Mouse (Mus musculus) kidney, embryonic 16.5 days (tissue): ENCODE data around the gene Trp73. TPM values are rescaled to one million over a fixed set of nuclear protein-coding genes. Genes with fewer than 3 reads are reported as not detected.

Experiments used
- ATAC-seq: fragments of 200-750 bp; cut with Nextera tagmentation; 2 replicates; pipeline ENCODE4 v1.8.0; 2017; ENCODE audit warnings: moderate TSS enrichment; ENCODE audit not compliant: low FRiP score, low TSS enrichment
- H3K27ac ChIP-seq: fragments of 300-500 bp; sonication (generic); 2 replicates; pipeline ENCODE4 v1.5.1; 2014; ENCODE audit warnings: low read length
- H3K27me3 ChIP-seq: fragments of 300-500 bp; sonication (generic); 2 replicates; pipeline ENCODE4 v1.6.1; 2014; ENCODE audit warnings: low read length, control low read depth, mixed read lengths; ENCODE audit not compliant: insufficient read depth
- H3K36me3 ChIP-seq: fragments of 300-500 bp; sonication (generic); 2 replicates; pipeline ENCODE4 v1.6.1; 2014; ENCODE audit warnings: low read length, control low read depth, mixed read lengths; ENCODE audit not compliant: insufficient read depth
- H3K4me1 ChIP-seq: fragments of 300-500 bp; sonication (generic); 2 replicates; pipeline ENCODE4 v1.6.1; 2014; ENCODE audit warnings: low read length, control low read depth, mixed read lengths; ENCODE audit not compliant: insufficient read depth
- H3K4me2 ChIP-seq: fragments of 300-500 bp; sonication (generic); replicated peaks from 2 replicates; pipeline ENCODE4 v1.6.1; 2014; ENCODE audit warnings: low read depth, low read length
- H3K4me3 ChIP-seq: fragments of 300-500 bp; sonication (generic); 2 replicates; pipeline ENCODE4 v1.5.1; 2014; ENCODE audit warnings: mild to moderate bottlenecking, low read length
- H3K9ac ChIP-seq: fragments of 300-500 bp; sonication (generic); replicated peaks from 2 replicates; pipeline ENCODE4 v1.6.1; 2014; ENCODE audit warnings: low read length
- H3K9me3 ChIP-seq: fragments of 300-500 bp; sonication (generic); 2 replicates; pipeline ENCODE4 v1.6.1; 2016; ENCODE audit warnings: low read length, control low read depth
- WGBS: fragments of 180-500 bp; shearing (Covaris S2); extraction: QIAGEN DNeasy Blood & Tissue Kit; methylation state at CpG from one replicate; pipeline ENCODE4 v1.1.7; 2014; 5-methylcytosine and 5-hydroxymethylcytosine counted together
- polyA plus RNA-seq: library from polyadenylated mRNA; unstranded; fragments of >200 nt; fragmentation: Nextera tagmentation; extraction: Ambion mirVana; gene quantifications from 2 replicates; pipeline ENCODE4 v1.2.1, GENCODE M21; 2015

The Trp73 gene
- polyA plus RNA-seq, 1 experiment from 2014 or later, result 0.31 TPM

DNA sequence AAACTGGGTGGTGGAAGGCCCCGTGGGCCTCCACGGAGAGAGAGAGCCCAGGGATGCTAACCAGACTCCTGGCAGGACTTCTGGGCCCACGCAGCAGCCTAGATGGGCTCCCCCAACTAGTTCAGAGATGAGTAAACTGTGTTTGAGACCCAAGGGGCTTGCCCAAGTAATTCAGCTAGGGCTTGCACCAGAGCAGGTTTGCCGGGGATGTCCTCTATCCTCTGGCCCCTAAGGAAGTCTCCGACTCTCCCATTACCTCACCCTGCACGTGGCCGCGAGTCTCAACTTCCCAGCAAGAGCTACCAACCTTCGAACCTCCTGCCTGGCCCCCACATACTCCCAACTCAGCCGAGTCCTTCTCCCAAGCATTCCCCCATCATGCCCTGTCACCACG lies 30.2 kb downstream of the Trp73 start:
- no peak overlapping the region for H3K9ac ChIP-seq
- ATAC-seq, result no peak
- no peaks in the 10 kb centered on the region for H3K27me3 ChIP-seq
- H3K4me2 ChIP-seq, result no peak overlapping the region
- no peaks in the 10 kb centered on the region for H3K4me1 ChIP-seq
- H3K4me3 ChIP-seq, result no peak overlapping the region
- no peaks in the 10 kb centered on the region for H3K36me3 ChIP-seq
- 82% methylated on average over 11 of the region's 11 CpGs for WGBS
- no peak overlapping the region for H3K27ac ChIP-seq
- H3K9me3 ChIP-seq, result no peaks in the 10 kb centered on the region

DNA sequence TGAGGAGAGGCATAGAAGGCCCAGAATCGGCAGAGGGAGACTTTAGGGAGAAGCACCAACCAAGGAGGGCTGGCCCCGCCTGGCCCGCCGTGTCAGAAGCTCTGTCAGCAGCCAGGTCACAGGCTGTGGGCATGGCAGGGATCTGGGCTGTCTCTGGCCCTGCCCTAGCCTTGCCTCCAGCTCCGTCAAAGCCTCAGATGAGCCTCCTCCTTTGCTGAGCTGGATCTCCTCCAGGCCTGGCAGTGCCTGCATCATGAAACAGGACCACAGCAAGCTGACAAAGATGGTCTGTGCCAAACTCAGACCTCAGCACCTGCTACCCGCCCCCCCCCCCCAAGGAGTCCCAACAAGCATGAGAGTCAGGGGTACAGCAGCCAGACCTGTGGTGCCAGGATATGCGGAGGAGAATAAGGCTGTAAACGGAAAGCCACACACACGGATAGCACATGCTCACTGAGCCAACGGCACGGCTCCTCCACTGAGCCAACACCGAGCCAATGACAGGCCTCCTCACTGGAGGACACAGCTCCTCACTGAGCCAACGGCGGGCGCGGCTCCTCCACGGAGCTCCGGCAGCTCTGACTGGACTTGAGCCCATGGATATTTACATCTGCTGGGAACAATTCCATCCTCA lies 30.7 kb downstream of the Trp73 start:
- Histone ChIP-seq H3K9me3 (no peaks in the 10 kb centered on the region), H3K4me3 (no peak overlapping the region), H3K27me3 (peaks cover 2% of the 10 kb centered on the region; the same call in 1 of the 2 replicates), H3K4me2 (no peak overlapping the region), H3K27ac (no peak overlapping the region), H3K4me1 (no peaks in the 10 kb centered on the region), H3K9ac (no peak overlapping the region), H3K36me3 (no peaks in the 10 kb centered on the region)
- WGBS, result 53% methylated on average over 18 of the region's 18 CpGs
- no peak for ATAC-seq

DNA sequence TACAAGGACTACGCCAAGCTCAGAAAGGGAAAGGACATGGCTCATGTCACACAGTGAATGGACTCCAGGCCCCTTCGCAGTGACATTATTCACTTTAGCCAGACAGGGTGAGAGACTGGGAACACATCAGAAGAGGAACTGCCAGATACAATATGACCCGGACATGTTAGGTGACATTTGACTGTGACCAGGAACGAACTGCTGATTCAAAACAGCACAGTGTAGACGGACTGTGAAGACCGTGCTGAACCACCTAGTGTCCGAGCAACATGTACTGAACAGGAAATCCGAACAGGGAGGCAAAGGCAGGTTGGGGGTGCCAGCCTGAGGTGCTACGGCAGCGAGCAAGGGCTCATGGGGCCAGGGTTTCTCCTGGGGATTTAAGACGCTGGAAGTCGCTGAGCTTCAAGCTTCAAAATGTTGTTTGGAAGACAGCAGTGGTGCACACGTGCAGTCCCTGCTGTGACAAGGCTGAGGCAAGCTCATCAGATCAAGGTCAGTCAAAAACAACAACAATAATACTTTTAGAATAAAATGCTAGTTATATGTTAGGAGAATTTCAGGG lies 33.4 kb downstream of the Trp73 start:
- Histone ChIP-seq H3K4me3 (no peak overlapping the region), H3K27ac (no peak overlapping the region), H3K9me3 (no peaks in the 10 kb centered on the region), H3K36me3 (no peaks in the 10 kb centered on the region), H3K27me3 (peaks cover 12% of the 10 kb centered on the region; the same call in 1 of the 2 replicates), H3K9ac (no peak overlapping the region), H3K4me1 (no peaks in the 10 kb centered on the region), H3K4me2 (no peak overlapping the region)
- 77% methylated on average over 13 of the region's 13 CpGs for WGBS
- no peak for ATAC-seq

DNA sequence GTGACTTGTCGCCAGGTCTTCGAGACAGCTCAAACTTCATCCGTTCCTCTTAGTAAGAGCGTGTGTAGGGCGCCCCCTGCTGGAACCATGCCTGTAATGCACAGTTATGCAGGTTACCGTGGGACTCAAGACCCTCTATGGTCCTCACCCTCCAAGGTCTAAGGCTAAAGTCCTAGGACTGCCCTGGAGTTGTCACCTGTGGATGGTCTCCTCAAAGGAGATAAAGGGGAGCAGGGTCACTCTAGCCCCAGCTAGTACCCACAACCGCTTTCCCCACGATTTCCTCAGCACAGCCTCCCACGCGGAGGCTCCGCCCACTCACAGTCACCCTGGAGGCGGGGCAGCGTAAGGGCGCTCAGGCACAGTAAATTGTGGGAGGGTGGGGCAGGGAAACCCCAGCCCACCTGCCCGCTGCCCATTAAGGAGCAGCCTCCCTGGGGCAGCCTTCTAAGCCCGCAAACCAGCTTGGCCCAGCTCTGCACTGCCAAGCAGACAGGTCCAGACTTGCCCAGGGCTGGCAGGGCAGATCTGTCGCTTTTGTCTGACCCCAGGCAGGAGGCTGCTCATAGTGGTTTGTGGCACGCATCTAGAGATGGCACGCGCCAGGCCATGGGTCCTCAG lies 34.5 kb downstream of the Trp73 start:
- H3K27me3 ChIP-seq, result peaks cover 12% of the 10 kb centered on the region; the same call in 1 of the 2 replicates
- H3K4me3 ChIP-seq, result peak overlapping the region; percentile 17; the same call in 1 of the 2 replicates
- ATAC-seq, result peak; percentile 73
- no peak overlapping the region for H3K9ac ChIP-seq
- 19% methylated on average over 20 of the region's 20 CpGs for WGBS
- no peaks in the 10 kb centered on the region for H3K9me3 ChIP-seq
- H3K4me1 ChIP-seq, result no peaks in the 10 kb centered on the region
- no peaks in the 10 kb centered on the region for H3K36me3 ChIP-seq
- H3K4me2 ChIP-seq, result peak overlapping the region; percentile 39; the same call in 1 of the 2 replicates
- no peak overlapping the region for H3K27ac ChIP-seq

DNA sequence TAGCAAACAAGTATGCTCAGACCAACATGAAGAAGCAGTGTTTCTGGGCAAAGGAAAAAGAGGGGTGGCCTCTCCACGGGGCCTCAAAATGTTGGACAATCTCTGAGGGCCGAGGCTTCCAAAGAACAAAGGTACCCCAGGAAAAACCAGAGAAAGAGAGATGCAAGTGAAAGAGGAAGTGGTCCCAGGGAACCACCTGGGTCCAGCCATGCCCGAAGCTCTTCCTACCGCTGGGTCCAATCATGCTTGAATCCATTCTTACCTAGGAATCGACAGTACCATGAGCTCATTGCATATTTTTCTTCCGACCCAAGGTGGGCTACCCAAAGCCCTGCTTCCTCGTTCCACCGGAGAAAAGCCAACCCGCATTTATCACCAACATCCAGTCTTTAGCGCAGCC lies 36.1 kb downstream of the Trp73 start:
- Histone ChIP-seq H3K36me3 (no peaks in the 10 kb centered on the region), H3K9me3 (no peaks in the 10 kb centered on the region), H3K4me3 (no peak overlapping the region), H3K4me2 (no peak overlapping the region), H3K4me1 (no peaks in the 10 kb centered on the region), H3K9ac (no peak overlapping the region), H3K27ac (no peak overlapping the region), H3K27me3 (peaks cover 12% of the 10 kb centered on the region; the same call in 1 of the 2 replicates)
- 88% methylated on average over 10 of the region's 10 CpGs for WGBS
- no peak for ATAC-seq

DNA sequence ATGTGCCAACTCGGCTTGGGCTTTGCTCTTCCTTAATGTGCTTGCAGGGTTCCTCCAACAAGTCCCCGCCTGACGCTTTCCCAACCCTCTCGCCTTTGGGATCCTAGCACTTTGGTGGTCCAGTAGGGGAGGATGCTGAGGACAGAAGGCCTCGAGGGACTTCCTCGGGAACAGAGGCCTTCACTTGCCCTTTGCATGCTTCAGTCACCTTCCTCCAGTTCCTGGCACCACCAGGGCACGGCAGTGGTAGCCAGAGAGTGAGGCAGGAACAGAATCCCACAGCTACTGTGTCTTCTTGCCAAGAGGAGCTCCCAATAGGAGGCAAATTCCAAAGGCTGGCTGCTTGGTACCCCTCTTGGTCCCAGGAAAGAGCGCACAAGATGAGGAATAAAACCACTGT lies 36.6 kb downstream of the Trp73 start:
- no peak overlapping the region for H3K4me3 ChIP-seq
- H3K9ac ChIP-seq, result no peak overlapping the region
- 68% methylated on average over 8 of the region's 8 CpGs for WGBS
- no peaks in the 10 kb centered on the region for H3K36me3 ChIP-seq
- ATAC-seq, result no peak
- H3K4me1 ChIP-seq, result no peaks in the 10 kb centered on the region
- no peak overlapping the region for H3K4me2 ChIP-seq
- H3K27me3 ChIP-seq, result peaks cover 12% of the 10 kb centered on the region; the same call in 1 of the 2 replicates
- H3K27ac ChIP-seq, result no peak overlapping the region
- no peaks in the 10 kb centered on the region for H3K9me3 ChIP-seq

DNA sequence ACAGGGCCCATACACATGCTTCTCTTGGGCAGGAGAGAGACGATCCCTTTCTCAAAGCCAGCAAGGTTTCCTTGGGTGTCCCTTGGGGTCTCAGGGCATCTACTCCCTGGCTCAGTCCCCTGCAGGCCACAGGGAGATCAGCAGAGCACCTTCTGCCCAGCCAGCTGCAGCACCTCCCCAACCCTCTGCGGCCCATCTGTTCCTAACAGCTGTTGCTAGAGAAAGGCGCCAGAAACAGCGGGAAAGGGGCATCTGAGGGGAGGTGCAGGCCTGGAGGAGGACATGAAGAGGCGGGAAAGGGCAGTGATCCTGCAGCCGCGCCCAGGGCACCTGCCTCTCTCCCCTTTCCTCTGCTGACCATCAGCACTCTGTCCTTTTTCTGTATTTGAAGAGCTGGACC lies 40.6 kb downstream of the Trp73 start:
- 49% methylated on average over 7 of the region's 7 CpGs for WGBS
- Histone ChIP-seq H3K27me3 (peaks cover 10% of the 10 kb centered on the region; the same call in 1 of the 2 replicates), H3K9ac (no peak overlapping the region), H3K9me3 (no peaks in the 10 kb centered on the region), H3K4me1 (no peaks in the 10 kb centered on the region), H3K4me3 (no peak overlapping the region), H3K27ac (no peak overlapping the region), H3K36me3 (no peaks in the 10 kb centered on the region), H3K4me2 (no peak overlapping the region)
- no peak for ATAC-seq

DNA sequence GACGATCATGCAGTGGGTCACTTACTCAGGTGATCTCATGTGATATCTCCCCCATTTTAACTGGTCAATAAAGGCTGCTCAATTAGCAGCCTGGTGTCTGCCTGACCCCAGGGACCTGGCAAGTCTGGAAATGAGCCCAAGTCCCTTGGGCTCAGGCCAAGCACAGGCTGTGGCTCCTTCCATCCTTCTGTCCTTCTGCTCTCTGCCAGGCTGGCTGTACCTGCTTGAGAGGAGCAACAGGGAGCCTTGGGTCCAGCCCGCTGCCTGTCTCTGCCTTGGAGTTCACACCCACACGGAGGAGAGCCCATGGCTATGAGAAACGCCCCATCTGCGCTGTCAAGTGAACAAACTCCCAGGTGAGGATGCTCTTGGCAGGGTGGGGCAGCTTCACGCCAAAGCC lies 43.9 kb downstream of the Trp73 start:
- Histone ChIP-seq H3K9ac (no peak overlapping the region), H3K4me3 (no peak overlapping the region), H3K9me3 (no peaks in the 10 kb centered on the region), H3K27me3 (no peaks in the 10 kb centered on the region; the same call in 1 of the 2 replicates), H3K27ac (no peak overlapping the region), H3K4me1 (no peaks in the 10 kb centered on the region), H3K36me3 (no peaks in the 10 kb centered on the region), H3K4me2 (no peak overlapping the region)
- WGBS, result 21% methylated on average over 6 of the region's 6 CpGs
- no peak for ATAC-seq

DNA sequence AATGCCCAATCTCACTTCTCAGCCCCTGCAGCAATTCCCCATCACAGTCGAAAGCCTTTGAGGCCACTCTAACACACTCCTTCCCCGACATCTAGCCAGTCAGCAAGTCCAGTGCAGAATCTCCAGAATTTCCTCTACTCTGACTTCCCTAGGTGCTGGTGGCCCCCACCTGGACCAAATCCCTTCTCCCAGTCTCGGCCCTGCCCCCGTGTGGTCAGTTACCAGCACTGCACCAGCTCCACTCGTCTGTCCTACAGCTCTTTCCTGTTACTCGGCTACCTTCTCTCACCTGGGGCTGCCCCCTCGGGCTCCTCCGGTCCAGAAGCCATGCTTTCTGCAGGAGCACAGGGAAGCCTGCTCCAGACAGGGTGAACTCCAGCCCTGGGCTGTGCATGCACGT lies 46.8 kb downstream of the Trp73 start:
- 20% methylated on average over 9 of the region's 9 CpGs for WGBS
- H3K4me3 ChIP-seq, result no peak overlapping the region
- H3K36me3 ChIP-seq, result no peaks in the 10 kb centered on the region
- H3K4me1 ChIP-seq, result no peaks in the 10 kb centered on the region
- H3K4me2 ChIP-seq, result no peak overlapping the region
- no peak for ATAC-seq
- no peaks in the 10 kb centered on the region for H3K27me3 ChIP-seq
- no peak overlapping the region for H3K9ac ChIP-seq
- H3K9me3 ChIP-seq, result no peaks in the 10 kb centered on the region
- H3K27ac ChIP-seq, result no peak overlapping the region

DNA sequence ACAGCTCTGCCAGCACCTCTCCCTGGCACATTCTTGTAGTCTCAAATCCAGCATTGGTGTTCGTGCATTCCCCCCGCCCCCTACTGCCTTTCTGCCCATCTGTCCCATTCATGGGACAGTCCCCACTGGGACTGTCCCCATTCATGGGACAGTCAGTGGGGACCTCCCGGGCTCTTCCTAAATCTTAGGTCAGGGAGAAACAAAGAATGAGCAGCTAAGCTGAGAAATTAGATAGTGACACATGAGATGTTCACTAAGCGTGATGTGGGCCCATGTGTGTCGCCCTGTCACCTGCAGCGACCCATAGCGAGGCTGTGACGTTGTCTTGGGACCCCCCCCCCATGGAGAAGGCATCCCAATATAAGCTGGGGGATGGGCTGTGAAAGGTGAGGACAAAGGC lies 48.7 kb downstream of the Trp73 start:
- H3K4me1 ChIP-seq, result no peaks in the 10 kb centered on the region
- H3K27ac ChIP-seq, result no peak overlapping the region
- H3K4me2 ChIP-seq, result no peak overlapping the region
- H3K27me3 ChIP-seq, result no peaks in the 10 kb centered on the region
- no peaks in the 10 kb centered on the region for H3K36me3 ChIP-seq
- no peak overlapping the region for H3K4me3 ChIP-seq
- H3K9me3 ChIP-seq, result no peaks in the 10 kb centered on the region
- no peak overlapping the region for H3K9ac ChIP-seq
- WGBS, result 56% methylated on average over 8 of the region's 8 CpGs
- no peak for ATAC-seq
